Mouse (Mus musculus) frontal cortex, postnatal 14 days (tissue): ENCODE measurements around the gene Spp2.

ENCODE experiments used
- DNase-seq, 2 experiments: peaks; one replicate each; pipeline ENCODE4 v3.0.0; 2022; ENCODE audit warnings: low spot score in 2 of 2

Gene Spp2

GRCm38 (mm10) chr1:88466325-88467064 is 59.7 kb downstream of the Spp2 start:
- no peak for DNase-seq

- DNase-seq: no peak
These were observed 61.1 kb downstream of the Spp2 start for GRCm38 (mm10) chr1:88467866-88468265.

- DNase-seq: no peak
These were observed 61.6 kb downstream of the Spp2 start for GRCm38 (mm10) chr1:88468335-88468734.

GRCm38 (mm10) chr1:88469746-88470145 is 63.0 kb downstream of the Spp2 start:
- no peak for DNase-seq

- no peak for DNase-seq
These were observed 65.5 kb downstream of the Spp2 start for GRCm38 (mm10) chr1:88472258-88472657.

GRCm38 (mm10) chr1:88473899-88474298 is 67.1 kb downstream of the Spp2 start:
- no peak for DNase-seq

- DNase-seq: no peak
These were observed 67.8 kb downstream of the Spp2 start for GRCm38 (mm10) chr1:88474598-88474997.

GRCm38 (mm10) chr1:88475502-88475953 is 68.8 kb downstream of the Spp2 start:
- no peak for DNase-seq
